Mouse (Mus musculus): Measurements from ENCODE around the gene Bmyc. TPM values are rescaled to one million over a fixed set of nuclear protein-coding genes. Genes with fewer than 3 reads are reported as not detected.
A peak's percentile ranks its signal among the peaks of the same experiment; 100 is the strongest.

Bmyc gene
- total RNA-seq (2014; fragmentation: Nextera tagmentation) (not detected in 2 replicates), total RNA-seq (2017) (not detected in 2 replicates), polyA plus RNA-seq (2012) (not detected in 2 replicates)

DNA sequence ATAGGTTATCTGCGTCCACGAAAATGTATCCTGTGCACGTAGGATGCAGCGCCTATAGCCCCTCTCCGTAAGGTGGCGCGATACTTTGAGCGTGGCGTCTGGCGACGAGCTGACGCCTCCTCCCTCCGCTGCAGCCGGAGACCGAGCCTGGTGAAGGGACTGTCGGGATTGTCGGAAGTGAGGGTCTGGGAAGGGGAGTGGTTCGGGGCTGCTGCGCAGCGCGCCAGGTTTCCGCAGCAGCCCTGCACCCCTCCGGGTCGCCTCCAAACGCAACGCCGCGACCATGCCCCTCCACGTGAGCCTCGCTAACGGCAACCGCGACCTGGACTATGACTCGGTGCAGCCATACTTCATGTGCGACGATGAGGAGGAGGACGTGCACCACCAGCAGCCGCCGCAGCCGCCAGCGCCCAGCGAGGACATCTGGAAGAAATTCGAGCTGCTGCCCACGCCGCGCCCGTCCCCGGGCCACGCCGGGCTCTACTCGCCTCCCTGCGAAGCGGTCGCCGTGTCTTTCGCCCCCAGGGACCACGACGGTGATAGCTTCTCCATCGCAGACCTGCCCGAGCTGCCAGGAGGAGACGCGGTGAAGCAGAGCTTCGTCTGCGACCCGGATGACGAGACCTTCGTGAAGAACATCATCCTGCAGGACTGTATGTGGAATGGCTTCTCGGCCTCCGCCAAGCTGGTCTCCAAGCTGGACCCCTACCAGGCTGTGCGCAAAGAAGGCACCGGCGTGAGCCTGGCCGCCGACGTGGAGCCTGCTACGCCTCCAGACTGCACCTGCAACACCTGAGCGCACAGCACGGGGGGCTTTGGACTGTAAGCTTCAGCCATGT is at the start of gene Bmyc:
Bmyc (plus strand) TSS at position 97 of the 839 bp plus-strand sequence.
- Histone ChIP-seq H3K4me1 (ENCODE audit: insufficient read depth, low read depth, low read length) (no peaks in the 10 kb centered on the region), H3K27me3 (ENCODE audit: insufficient read depth, low read length) (peaks cover 9% of the 10 kb centered on the region), H3K36me3 (replicated peaks) (no peaks in the 10 kb centered on the region), H3K9me3 (replicated peaks) (no peaks in the 10 kb centered on the region), H3K4me3 (ENCODE audit: low read depth, low read length) (no peak within 1 kb of the TSS)
- ATAC-seq (ENCODE audit: extremely low read depth, insufficient number of reproducible peaks, low FRiP score, poor library complexity, severe bottlenecking), result no peak
- no peak for TF ChIP-seq TAL1 (conservative IDR thresholded peaks at IDR 0.05; ENCODE audit: low read depth, low read length)
- TF ChIP-seq GATA1 (IDR thresholded peaks at IDR 0.05; ENCODE audit: borderline replicate concordance, low read length), result no peak
- DNase-seq (ENCODE audit: low spot score), result no peak

DNA sequence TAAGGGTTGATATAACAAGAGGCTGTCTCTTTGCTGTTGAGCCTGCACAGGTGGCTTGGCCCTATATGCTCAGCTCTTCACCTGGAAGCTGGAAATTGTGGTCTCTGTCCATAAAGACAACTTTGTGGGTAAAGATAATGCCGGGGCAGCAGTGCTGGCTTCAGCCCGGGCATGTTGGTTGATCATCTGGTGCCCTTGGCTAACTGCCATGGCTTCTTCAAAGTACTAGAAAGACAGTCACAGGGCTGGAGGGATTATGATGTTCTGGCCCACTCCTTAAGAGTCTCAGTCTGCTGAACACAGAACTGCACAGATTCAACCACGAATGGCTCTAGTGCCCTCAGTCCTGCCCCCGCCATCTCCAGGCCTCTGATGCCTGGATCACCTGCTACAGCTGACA is 49.3 kb upstream of the Bmyc start:
- Histone ChIP-seq H3K4me1 (ENCODE audit: insufficient read depth, low read depth, low read length) (no peaks in the 10 kb centered on the region), H3K4me3 (ENCODE audit: low read depth, low read length) (no peak overlapping the region)

DNA sequence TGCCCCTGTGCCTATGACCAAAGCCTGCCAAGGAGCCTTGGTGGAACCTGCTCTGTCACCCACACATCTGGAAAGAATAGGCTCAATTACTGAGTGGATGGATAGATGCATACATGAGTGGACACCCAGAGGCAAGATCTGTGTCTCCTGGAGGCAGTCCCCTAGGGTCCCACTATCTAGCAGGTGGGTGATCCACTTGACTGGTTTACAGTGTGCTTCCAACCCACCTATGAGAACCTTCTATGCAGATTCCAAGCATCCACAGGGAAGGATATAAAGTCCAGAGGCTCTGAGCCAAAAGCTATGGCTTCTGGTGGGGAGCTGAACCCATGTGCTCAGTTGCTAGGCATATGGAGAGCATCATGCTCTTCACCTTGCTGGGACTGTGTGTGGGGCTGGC is 48.9 kb upstream of the Bmyc start, which contains the start of gene Lcn5:
Lcn5 (plus strand) TSS at position 301 of the 400 bp plus-strand sequence.
- Histone ChIP-seq H3K36me3 (replicated peaks) (no peaks in the 10 kb centered on the region), H3K4me1 (ENCODE audit: insufficient read depth, low read depth, low read length) (no peaks in the 10 kb centered on the region), H3K4me3 (ENCODE audit: low read depth, low read length) (no peak within 1 kb of the TSS), H3K9me3 (replicated peaks) (no peaks in the 10 kb centered on the region), H3K27me3 (ENCODE audit: insufficient read depth, low read length) (peaks cover 23% of the 10 kb centered on the region)
- no peak for DNase-seq (ENCODE audit: low spot score)
- ATAC-seq (ENCODE audit: extremely low read depth, insufficient number of reproducible peaks, low FRiP score, poor library complexity, severe bottlenecking), result no peak
- TF ChIP-seq POLR2AphosphoS5 (IDR thresholded peaks at IDR 0.05; ENCODE audit: insufficient replicate concordance, low read depth, low read length) (no peak), CTCF (IDR thresholded peaks at IDR 0.05; ENCODE audit: low read depth, low read length) (no peak), TAL1 (conservative IDR thresholded peaks at IDR 0.05; ENCODE audit: low read depth, low read length) (no peak)

More for the DNA sequence above, 49.3 kb upstream of the Bmyc start:
- no peaks in the 10 kb centered on the region for H3K36me3 ChIP-seq (replicated peaks)
- DNase-seq (ENCODE audit: low spot score), result no peak
- H3K9me3 ChIP-seq (replicated peaks), result no peaks in the 10 kb centered on the region
- TF ChIP-seq TAL1 (conservative IDR thresholded peaks at IDR 0.05; ENCODE audit: low read depth, low read length), result no peak
- no peak for TF ChIP-seq POLR2AphosphoS5 (IDR thresholded peaks at IDR 0.05; ENCODE audit: insufficient replicate concordance, low read depth, low read length)
- TF ChIP-seq CTCF (IDR thresholded peaks at IDR 0.05; ENCODE audit: low read depth, low read length), result no peak
- no peak for TF ChIP-seq GATA1 (IDR thresholded peaks at IDR 0.05; ENCODE audit: borderline replicate concordance, low read length)
- no peak for TF ChIP-seq GATA2 (IDR thresholded peaks at IDR 0.05; ENCODE audit: borderline replicate concordance, low read depth, low read length)
- ATAC-seq (ENCODE audit: extremely low read depth, insufficient number of reproducible peaks, low FRiP score, poor library complexity, severe bottlenecking), result no peak
- H3K27me3 ChIP-seq (ENCODE audit: insufficient read depth, low read length), result peaks cover 23% of the 10 kb centered on the region

DNA sequence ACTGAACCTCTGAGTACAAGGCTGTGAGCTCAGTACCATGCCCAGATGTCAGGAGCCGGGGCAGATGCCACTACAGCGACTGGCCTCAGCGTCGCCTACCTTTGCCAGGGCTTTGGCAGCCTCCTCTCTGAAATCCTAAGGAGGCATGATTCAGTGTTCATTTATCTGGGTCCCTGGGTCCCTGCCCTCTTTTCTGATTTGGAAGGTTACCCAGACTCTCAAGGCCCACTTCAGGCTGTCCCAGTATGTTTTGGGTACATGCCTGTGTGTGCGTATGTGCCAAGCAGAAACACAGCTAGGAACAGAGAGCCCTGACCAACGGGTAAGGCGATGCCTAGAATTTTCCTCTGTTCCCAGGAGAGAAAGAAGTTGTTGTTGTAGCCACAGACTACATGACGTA is 46.3 kb upstream of the Bmyc start:
- H3K4me3 ChIP-seq (ENCODE audit: low read depth, low read length), result no peak overlapping the region
- H3K27me3 ChIP-seq (ENCODE audit: insufficient read depth, low read length), result peaks cover 5% of the 10 kb centered on the region
- ATAC-seq (ENCODE audit: extremely low read depth, insufficient number of reproducible peaks, low FRiP score, poor library complexity, severe bottlenecking), result no peak
- H3K36me3 ChIP-seq (replicated peaks), result no peaks in the 10 kb centered on the region
- no peak for DNase-seq (ENCODE audit: low spot score)
- H3K9me3 ChIP-seq (replicated peaks), result no peaks in the 10 kb centered on the region
- TF ChIP-seq POLR2AphosphoS5 (IDR thresholded peaks at IDR 0.05; ENCODE audit: insufficient replicate concordance, low read depth, low read length) (no peak), GATA2 (IDR thresholded peaks at IDR 0.05; ENCODE audit: borderline replicate concordance, low read depth, low read length) (no peak), TAL1 (conservative IDR thresholded peaks at IDR 0.05; ENCODE audit: low read depth, low read length) (no peak), CTCF (IDR thresholded peaks at IDR 0.05; ENCODE audit: low read depth, low read length) (no peak), GATA1 (IDR thresholded peaks at IDR 0.05; ENCODE audit: borderline replicate concordance, low read length) (no peak)
- no peaks in the 10 kb centered on the region for H3K4me1 ChIP-seq (ENCODE audit: insufficient read depth, low read depth, low read length)

DNA sequence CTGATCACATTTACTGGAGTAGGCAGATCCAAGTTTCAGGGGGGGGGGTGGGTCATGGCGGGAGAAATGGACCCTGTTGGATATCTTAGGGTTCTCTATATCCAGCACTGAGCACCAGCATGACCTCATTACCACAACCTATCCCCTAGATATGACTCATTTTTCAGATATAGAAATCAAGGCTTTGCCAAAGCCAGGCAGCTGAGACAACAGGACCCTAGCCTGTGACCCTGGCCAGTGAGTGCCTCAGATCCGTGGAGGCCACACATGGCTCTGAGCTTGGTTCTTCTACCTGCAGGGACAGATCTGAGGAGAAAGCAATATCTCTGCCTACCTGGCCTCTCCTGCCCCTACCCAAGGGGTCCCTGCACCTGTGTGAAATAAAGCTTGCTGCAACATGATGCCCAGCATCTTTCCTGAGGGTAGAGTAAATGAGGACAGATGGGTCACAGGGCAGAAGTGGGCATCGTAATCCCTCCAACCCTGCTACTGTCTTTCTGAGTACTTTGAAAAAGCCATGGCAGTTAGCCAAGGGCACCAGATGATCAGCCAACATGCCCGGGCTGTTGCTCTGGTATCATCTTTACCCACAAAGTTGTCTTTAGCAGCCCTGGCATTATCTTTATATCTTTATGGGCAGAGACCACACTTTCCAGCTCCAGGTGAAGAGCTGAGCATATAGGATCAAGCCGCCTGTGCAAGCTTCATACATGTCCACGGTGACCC is 45.1 kb upstream of the Bmyc start:
- no peaks in the 10 kb centered on the region for H3K9me3 ChIP-seq (replicated peaks)
- DNase-seq (ENCODE audit: low spot score), result no peak
- no peak overlapping the region for H3K4me3 ChIP-seq (ENCODE audit: low read depth, low read length)
- ATAC-seq (ENCODE audit: extremely low read depth, insufficient number of reproducible peaks, low FRiP score, poor library complexity, severe bottlenecking), result no peak
- H3K27me3 ChIP-seq (ENCODE audit: insufficient read depth, low read length), result no peaks in the 10 kb centered on the region
- no peaks in the 10 kb centered on the region for H3K36me3 ChIP-seq (replicated peaks)
- H3K4me1 ChIP-seq (ENCODE audit: insufficient read depth, low read depth, low read length), result no peaks in the 10 kb centered on the region
- TF ChIP-seq TAL1 (conservative IDR thresholded peaks at IDR 0.05; ENCODE audit: low read depth, low read length), result no peak
- TF ChIP-seq POLR2AphosphoS5 (IDR thresholded peaks at IDR 0.05; ENCODE audit: insufficient replicate concordance, low read depth, low read length), result no peak
- no peak for TF ChIP-seq CTCF (IDR thresholded peaks at IDR 0.05; ENCODE audit: low read depth, low read length)
- TF ChIP-seq GATA2 (IDR thresholded peaks at IDR 0.05; ENCODE audit: borderline replicate concordance, low read depth, low read length), result no peak
- TF ChIP-seq GATA1 (IDR thresholded peaks at IDR 0.05; ENCODE audit: borderline replicate concordance, low read length), result no peak

DNA sequence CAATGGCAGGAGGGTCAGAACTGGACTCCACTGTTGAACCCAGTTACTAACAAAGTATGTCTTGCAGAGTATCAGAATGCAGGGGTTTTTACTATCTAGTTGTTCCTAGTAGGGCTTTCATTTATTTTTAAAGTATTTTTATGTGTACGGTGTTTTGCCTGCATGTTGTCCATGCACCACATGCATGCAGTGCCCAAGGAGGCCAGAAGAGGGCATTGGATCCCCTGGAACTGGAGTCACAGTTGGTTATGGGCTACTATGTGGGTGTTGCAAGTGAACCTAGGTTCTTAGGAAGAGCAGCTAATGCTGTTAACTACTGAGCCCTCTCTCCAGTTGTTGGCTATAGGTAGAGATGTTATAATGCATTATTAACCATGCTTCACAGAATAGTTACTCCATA is 43.0 kb upstream of the Bmyc start:
- peak; percentile 33; the same call in 1 of the 2 replicates for TF ChIP-seq CTCF (IDR thresholded peaks at IDR 0.05; ENCODE audit: low read depth, low read length)
- no peak for TF ChIP-seq GATA1 (IDR thresholded peaks at IDR 0.05; ENCODE audit: borderline replicate concordance, low read length)
- no peaks in the 10 kb centered on the region for H3K9me3 ChIP-seq (replicated peaks)
- ATAC-seq (ENCODE audit: extremely low read depth, insufficient number of reproducible peaks, low FRiP score, poor library complexity, severe bottlenecking), result no peak
- H3K36me3 ChIP-seq (replicated peaks), result no peaks in the 10 kb centered on the region
- H3K4me3 ChIP-seq (ENCODE audit: low read depth, low read length), result no peak overlapping the region
- 0 out of 2 replicates have a peak, but pooled peaks cover 2% of the 10 kb centered on the region for H3K27me3 ChIP-seq (ENCODE audit: insufficient read depth, low read length)
- DNase-seq (ENCODE audit: low spot score), result no peak
- no peaks in the 10 kb centered on the region for H3K4me1 ChIP-seq (ENCODE audit: insufficient read depth, low read depth, low read length)

Measured in G1E (cell line).